Mouse (Mus musculus): Measurements from ENCODE around the gene Amelx.

DNA sequence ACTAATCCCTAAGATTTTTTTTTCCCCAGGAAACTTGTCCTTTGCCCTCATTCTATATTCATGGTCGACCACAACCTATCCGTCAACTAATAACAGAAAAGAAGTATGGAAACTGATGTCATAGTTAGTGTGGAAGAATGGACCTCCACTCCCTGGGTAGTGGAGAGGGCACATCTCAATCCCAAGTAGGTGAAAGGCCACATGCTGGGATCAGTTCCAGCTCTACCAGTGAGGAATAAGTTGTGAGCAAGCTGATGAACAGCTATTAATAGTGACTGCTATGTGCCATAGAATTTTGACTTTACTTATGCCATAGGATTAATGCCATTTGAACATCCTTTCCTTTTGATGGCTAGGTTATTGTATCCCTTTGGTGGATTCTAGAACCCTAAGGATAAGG, 8.4 kb downstream of the Amelx start:
- no peak for TF ChIP-seq EP300 (optimal IDR thresholded peaks at IDR 0.05)
- no peak for TF ChIP-seq CTCF (IDR thresholded peaks at IDR 0.05; ENCODE audit: low read depth)
